Mouse (Mus musculus): ENCODE results near the gene Fam227a. TPM values are rescaled to one million over a fixed set of nuclear protein-coding genes. Genes with fewer than 3 reads are reported as not detected.

The Fam227a gene
- polyA plus RNA-seq, 1 experiment = 0.74 TPM

DNA sequence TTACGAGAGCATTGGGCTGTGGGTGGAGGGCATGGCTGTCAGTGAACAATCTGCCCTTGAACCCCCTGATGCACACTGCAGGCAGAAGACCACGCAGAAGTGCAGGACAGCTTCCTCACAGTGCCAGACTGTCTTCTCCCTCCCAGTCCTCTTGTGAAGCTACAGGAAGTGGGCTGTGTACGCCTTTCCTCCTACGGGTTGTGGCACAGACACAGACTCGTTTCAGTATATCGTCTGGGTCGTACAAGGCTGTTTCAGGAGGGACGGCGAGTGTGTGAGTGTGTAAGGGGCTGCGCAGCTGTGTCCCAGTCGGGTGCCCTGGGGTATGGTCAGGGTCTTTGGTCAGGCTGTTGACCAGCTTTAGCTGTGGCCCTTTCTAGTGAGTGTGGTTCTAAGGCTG, 35.0 kb upstream of the Fam227a start:
- H3K4me3 ChIP-seq = no peak overlapping the region
- H3K36me3 ChIP-seq (ENCODE audit: control insufficient read depth, insufficient read depth) = peaks cover 4% of the 10 kb centered on the region
- H3K79me2 ChIP-seq (ENCODE audit: control insufficient read depth, insufficient read depth) = peaks cover 64% of the 10 kb centered on the region
- no peak overlapping the region for H3ac ChIP-seq (ENCODE audit: control insufficient read depth, insufficient read length)
- no peaks in the 10 kb centered on the region for H3K27me3 ChIP-seq (ENCODE audit: control insufficient read depth, insufficient read depth, insufficient read length)
- TF ChIP-seq MYOD1 (IDR thresholded peaks at IDR 0.05; ENCODE audit: control insufficient read depth in 1 of 3, insufficient read length in 2 of 3, low read depth in 2 of 3) (no peak), E2F4 (IDR thresholded peaks at IDR 0.05; ENCODE audit: insufficient read depth) (no peak), REST (IDR thresholded peaks at IDR 0.05; ENCODE audit: insufficient read depth, insufficient read length) (no peak), SRF (IDR thresholded peaks at IDR 0.05; ENCODE audit: control insufficient read depth, insufficient read length, low read depth) (no peak), POLR2A (IDR thresholded peaks at IDR 0.05; ENCODE audit: insufficient read length, low read depth) (no peak), TCF3 (IDR thresholded peaks at IDR 0.05; ENCODE audit: insufficient read length, low read depth) (no peak), POLR2AphosphoS2 (IDR thresholded peaks at IDR 0.05; ENCODE audit: insufficient read length, low read depth) (no peak), MYOG (IDR thresholded peaks at IDR 0.05; ENCODE audit: control insufficient read depth in 1 of 3, insufficient read depth in 1 of 3, insufficient read length in 2 of 3, low read depth in 2 of 3) (no peak), CEBPB (IDR thresholded peaks at IDR 0.05; ENCODE audit: insufficient read depth, poor library complexity, severe bottlenecking) (no peak), USF1 (IDR thresholded peaks at IDR 0.05; ENCODE audit: low read depth) (no peak), MAX (IDR thresholded peaks at IDR 0.05; ENCODE audit: low read depth) (no peak), TCF12 (IDR thresholded peaks at IDR 0.05; ENCODE audit: insufficient read depth, poor library complexity, severe bottlenecking) (no peak)
- H3K4me2 ChIP-seq (ENCODE audit: low read depth) = no peak overlapping the region

DNA sequence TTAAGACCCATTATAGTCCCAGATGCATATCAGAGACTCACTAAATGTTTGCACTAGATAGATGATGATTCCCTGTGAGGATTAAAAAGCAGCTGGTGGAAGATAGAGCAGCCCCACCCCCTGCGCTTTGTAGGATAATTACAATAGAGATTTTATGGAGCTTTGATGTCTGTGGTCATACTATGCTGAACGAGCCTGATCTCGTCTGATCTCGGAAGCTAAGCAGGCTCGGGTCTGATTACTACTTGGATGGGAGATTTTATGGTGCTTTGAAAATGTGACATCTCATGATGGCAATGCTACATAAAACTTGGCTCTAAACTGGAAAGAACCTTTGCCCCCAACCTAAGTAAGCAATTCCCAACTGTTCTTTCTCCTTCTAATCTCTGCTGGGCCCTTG, 33.6 kb upstream of the Fam227a start:
- Histone ChIP-seq H3K4me3 (peak overlapping the region; percentile 46), H3ac (ENCODE audit: control insufficient read depth, insufficient read length) (no peak overlapping the region), H3K36me3 (ENCODE audit: control insufficient read depth, insufficient read depth) (peaks cover 4% of the 10 kb centered on the region), H3K79me2 (ENCODE audit: control insufficient read depth, insufficient read depth) (peaks cover 61% of the 10 kb centered on the region), H3K27me3 (ENCODE audit: control insufficient read depth, insufficient read depth, insufficient read length) (no peaks in the 10 kb centered on the region), H3K4me2 (ENCODE audit: low read depth) (peak overlapping the region; percentile 90)
- TF ChIP-seq CEBPB (IDR thresholded peaks at IDR 0.05; ENCODE audit: insufficient read depth, poor library complexity, severe bottlenecking) = no peak
- TF ChIP-seq SRF (IDR thresholded peaks at IDR 0.05; ENCODE audit: control insufficient read depth, insufficient read length, low read depth) = no peak
- no peak for TF ChIP-seq TCF3 (IDR thresholded peaks at IDR 0.05; ENCODE audit: insufficient read length, low read depth)
- no peak for TF ChIP-seq POLR2A (IDR thresholded peaks at IDR 0.05; ENCODE audit: insufficient read length, low read depth)
- TF ChIP-seq MYOG (IDR thresholded peaks at IDR 0.05; ENCODE audit: control insufficient read depth in 1 of 3, insufficient read depth in 1 of 3, insufficient read length in 2 of 3, low read depth in 2 of 3) = no peak
- TF ChIP-seq TCF12 (IDR thresholded peaks at IDR 0.05; ENCODE audit: insufficient read depth, poor library complexity, severe bottlenecking) = no peak
- no peak for TF ChIP-seq MYOD1 (IDR thresholded peaks at IDR 0.05; ENCODE audit: control insufficient read depth in 1 of 3, insufficient read length in 2 of 3, low read depth in 2 of 3)
- TF ChIP-seq REST (IDR thresholded peaks at IDR 0.05; ENCODE audit: insufficient read depth, insufficient read length) = no peak
- no peak for TF ChIP-seq USF1 (IDR thresholded peaks at IDR 0.05; ENCODE audit: low read depth)
- no peak for TF ChIP-seq MAX (IDR thresholded peaks at IDR 0.05; ENCODE audit: low read depth)
- TF ChIP-seq POLR2AphosphoS2 (IDR thresholded peaks at IDR 0.05; ENCODE audit: insufficient read length, low read depth) = no peak
- TF ChIP-seq E2F4 (IDR thresholded peaks at IDR 0.05; ENCODE audit: insufficient read depth) = no peak

DNA sequence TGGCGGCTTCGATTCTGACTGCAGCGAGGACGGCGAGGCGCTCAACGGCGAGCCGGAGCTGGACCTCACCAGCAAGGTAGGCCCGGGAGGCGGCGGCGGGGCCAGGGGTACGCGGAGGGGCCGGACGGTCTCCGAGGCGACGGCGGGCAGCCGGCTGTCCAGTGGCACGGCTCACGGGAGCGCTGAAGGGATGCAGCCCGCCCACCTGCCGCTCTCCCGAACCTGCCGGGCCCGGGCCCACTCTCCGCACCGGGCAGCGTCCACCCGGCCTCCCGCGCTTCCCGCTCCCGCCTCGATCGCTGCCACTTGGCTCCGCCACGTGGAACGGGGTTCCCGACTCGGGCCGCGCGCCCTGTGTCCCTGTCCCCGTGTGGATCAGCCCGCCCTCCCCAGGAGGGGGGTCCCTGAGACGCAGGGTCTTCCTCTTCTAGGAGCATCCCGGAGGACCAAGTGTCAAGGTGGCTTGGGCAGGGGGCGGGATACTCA, 32.3 kb upstream of the Fam227a start:
- H3K27me3 ChIP-seq (ENCODE audit: control insufficient read depth, insufficient read depth, insufficient read length) = no peaks in the 10 kb centered on the region
- H3K36me3 ChIP-seq (ENCODE audit: control insufficient read depth, insufficient read depth) = no peaks in the 10 kb centered on the region
- H3K4me2 ChIP-seq (ENCODE audit: low read depth) = peak overlapping the region; percentile 90
- H3K4me3 ChIP-seq = peak overlapping the region; percentile 46
- H3K79me2 ChIP-seq (ENCODE audit: control insufficient read depth, insufficient read depth) = peaks cover 61% of the 10 kb centered on the region
- no peak for TF ChIP-seq CEBPB (IDR thresholded peaks at IDR 0.05; ENCODE audit: insufficient read depth, poor library complexity, severe bottlenecking)
- no peak for TF ChIP-seq SRF (IDR thresholded peaks at IDR 0.05; ENCODE audit: control insufficient read depth, insufficient read length, low read depth)
- no peak for TF ChIP-seq REST (IDR thresholded peaks at IDR 0.05; ENCODE audit: insufficient read depth, insufficient read length)
- TF ChIP-seq MYOG (IDR thresholded peaks at IDR 0.05; ENCODE audit: control insufficient read depth in 1 of 3, insufficient read depth in 1 of 3, insufficient read length in 2 of 3, low read depth in 2 of 3) = peak in 1 of 3 experiments; percentile 20
- no peak for TF ChIP-seq USF1 (IDR thresholded peaks at IDR 0.05; ENCODE audit: low read depth)
- TF ChIP-seq TCF3 (IDR thresholded peaks at IDR 0.05; ENCODE audit: insufficient read length, low read depth) = no peak
- no peak for TF ChIP-seq MYOD1 (IDR thresholded peaks at IDR 0.05; ENCODE audit: control insufficient read depth in 1 of 3, insufficient read length in 2 of 3, low read depth in 2 of 3)
- peak overlapping the region; percentile 75 for H3ac ChIP-seq (ENCODE audit: control insufficient read depth, insufficient read length)

DNA sequence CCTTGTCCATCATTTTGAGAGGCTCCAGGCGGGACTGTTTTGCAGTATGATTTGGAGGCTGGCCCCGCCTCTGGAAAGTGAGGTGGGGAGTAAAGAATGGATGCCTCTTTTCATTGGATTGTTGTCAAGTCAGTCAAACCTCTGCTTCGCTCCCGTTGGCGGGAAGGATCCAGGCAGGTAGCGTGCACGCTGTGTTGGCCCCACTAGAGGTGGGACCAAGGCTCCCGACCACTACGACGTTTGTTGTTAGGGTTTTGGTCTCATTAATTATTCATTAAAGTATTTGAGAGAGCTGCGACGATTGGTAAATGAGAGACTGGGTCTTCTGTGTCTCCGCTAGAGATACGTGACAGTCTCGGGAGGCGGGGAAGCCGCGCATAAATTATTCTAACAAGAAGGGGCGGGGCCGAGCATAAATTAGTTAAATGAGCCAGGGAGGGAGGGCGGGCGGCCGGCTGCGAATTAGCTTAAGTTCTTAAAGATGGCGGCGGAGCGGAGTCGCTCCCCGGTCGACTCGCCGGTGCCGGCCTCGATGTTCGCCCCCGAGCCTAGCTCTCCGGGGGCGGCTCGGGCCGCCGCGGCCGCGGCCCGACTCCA, 31.8 kb upstream of the Fam227a start, which contains the start of gene Gtpbp1:
Gene Gtpbp1 (plus strand): TSS at position 420 of the 597 bp plus-strand sequence.
- Histone ChIP-seq H3ac (ENCODE audit: control insufficient read depth, insufficient read length) (peak within 1 kb of the TSS; percentile 75), H3K4me3 (peak within 1 kb of the TSS; percentile 46), H3K79me2 (ENCODE audit: control insufficient read depth, insufficient read depth) (peaks cover 61% of the 10 kb centered on the region), H3K27me3 (ENCODE audit: control insufficient read depth, insufficient read depth, insufficient read length) (no peaks in the 10 kb centered on the region), H3K36me3 (ENCODE audit: control insufficient read depth, insufficient read depth) (no peaks in the 10 kb centered on the region), H3K4me2 (ENCODE audit: low read depth) (peak within 1 kb of the TSS; percentile 94)
- no peak for TF ChIP-seq TCF12 (IDR thresholded peaks at IDR 0.05; ENCODE audit: insufficient read depth, poor library complexity, severe bottlenecking)
- TF ChIP-seq SRF (IDR thresholded peaks at IDR 0.05; ENCODE audit: control insufficient read depth, insufficient read length, low read depth) = peak; percentile 41
- peak; percentile 69 for TF ChIP-seq POLR2A (IDR thresholded peaks at IDR 0.05; ENCODE audit: insufficient read length, low read depth)
- peak; percentile 86 for TF ChIP-seq E2F4 (IDR thresholded peaks at IDR 0.05; ENCODE audit: insufficient read depth)
- peak; percentile 78 for TF ChIP-seq POLR2AphosphoS2 (IDR thresholded peaks at IDR 0.05; ENCODE audit: insufficient read length, low read depth)
